Mouse (Mus musculus): ENCODE measurements at regions not wholly inside any gene's neighbourhood (a gene's known extent, or its start where the extent isn't known, plus 50 kb on each side); places are given as distances from the start of the nearest gene placed in this dataset.

DNA sequence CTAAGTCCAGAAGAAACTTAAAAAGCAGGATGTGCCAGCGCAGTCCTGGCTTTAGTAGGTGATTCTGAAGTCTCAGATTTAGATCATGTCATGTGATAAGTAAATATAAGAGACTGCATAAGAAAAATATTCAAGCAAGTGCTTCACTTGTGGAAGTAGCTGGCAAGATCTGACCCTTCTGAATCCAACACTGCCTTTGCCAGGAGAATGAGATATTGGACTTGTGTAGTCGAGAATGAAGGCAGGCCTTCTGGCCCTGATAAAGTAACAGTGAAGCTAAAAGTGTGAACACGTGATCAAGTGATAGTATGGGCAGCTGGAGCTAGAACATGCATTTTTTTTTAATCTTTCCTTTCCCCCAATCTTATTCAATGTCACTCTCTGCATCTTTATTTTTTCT is 455.6 kb downstream of the Ets1 start:
- TF ChIP-seq CTCF (conservative IDR thresholded peaks at IDR 0.05; ENCODE audit: insufficient read depth, insufficient read length, low read depth, low read length) (no peak), POLR2A (IDR thresholded peaks at IDR 0.05; ENCODE audit: low read depth, low read length) (no peak)
